Mouse (Mus musculus): ENCODE measurements around the gene Icam1. TPM values are rescaled to one million over a fixed set of nuclear protein-coding genes. Genes with fewer than 3 reads are reported as not detected.

Icam1 gene
- polyA plus RNA-seq, 1 experiment = 79.0 TPM

- Histone ChIP-seq H3K4me1 (ENCODE audit: control insufficient read depth, insufficient read depth, low read length) (peaks cover 59% of the 10 kb centered on the region), H3K27ac (ENCODE audit: insufficient read depth, low read depth, low read length) (peak within 1 kb of the TSS; percentile 89)
- TF ChIP-seq POLR2A (IDR thresholded peaks at IDR 0.05; ENCODE audit: borderline replicate concordance, low read depth, low read length) (0 out of 2 replicates have a peak, but pooled peaks have one; percentile 48), CTCF (IDR thresholded peaks at IDR 0.05; ENCODE audit: low read depth, low read length) (no peak)
These were observed 39.4 kb upstream of the Icam1 start, which contains the start of gene S1pr2 for GRCm38 (mm10) chr9:20976216-20976960. Gene S1pr2 (minus strand): TSS chr9:20976781.

DNA sequence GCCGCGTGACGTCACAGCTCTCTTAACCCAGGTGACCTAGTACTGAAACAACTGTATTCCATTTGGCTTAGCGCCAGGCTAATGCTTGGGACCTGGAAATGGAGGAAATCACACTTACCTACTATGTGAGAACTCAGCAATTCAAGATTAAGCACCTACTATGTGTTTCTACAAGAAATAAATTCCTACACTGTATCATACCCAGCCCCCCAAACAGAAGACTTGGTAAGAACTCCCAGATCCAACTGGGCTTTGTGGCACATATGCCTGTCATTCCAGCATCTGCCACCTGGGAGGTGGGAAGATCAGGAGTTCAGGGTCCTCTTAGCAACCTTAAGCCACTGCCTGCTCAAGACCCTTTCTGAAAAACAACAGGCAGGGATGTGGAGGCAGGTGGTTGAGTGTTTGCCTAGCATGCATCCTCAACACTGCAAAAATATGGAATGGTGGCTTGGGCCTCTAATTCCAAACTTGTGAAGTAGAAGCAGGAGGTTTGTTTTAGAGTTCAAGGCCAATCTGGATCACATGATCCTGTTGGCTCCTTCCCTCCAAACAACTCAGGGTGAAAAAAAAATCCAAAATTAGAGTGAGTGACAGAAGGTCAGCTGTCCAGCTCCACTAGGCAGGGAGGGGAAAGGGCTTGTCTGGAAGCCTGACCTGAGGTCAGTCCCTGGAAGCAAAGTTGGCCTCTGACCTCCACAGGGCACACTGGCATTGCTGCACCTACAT lies 38.7 kb upstream of the Icam1 start:
- H3K4me1 ChIP-seq (ENCODE audit: control insufficient read depth, insufficient read depth, low read length) = peaks cover 55% of the 10 kb centered on the region
- peak overlapping the region; percentile 89 for H3K27ac ChIP-seq (ENCODE audit: insufficient read depth, low read depth, low read length)
- TF ChIP-seq CTCF (IDR thresholded peaks at IDR 0.05; ENCODE audit: low read depth, low read length) (no peak), POLR2A (IDR thresholded peaks at IDR 0.05; ENCODE audit: borderline replicate concordance, low read depth, low read length) (no peak)
- H3K4me3 ChIP-seq (ENCODE audit: insufficient read depth, low read length) = peak overlapping the region; percentile 84

More at GRCm38 (mm10) chr9:20976216-20976960, 39.4 kb upstream of the Icam1 start, which contains the start of gene S1pr2:
- H3K4me3 ChIP-seq (ENCODE audit: insufficient read depth, low read length) = peak within 1 kb of the TSS; percentile 84

DNA sequence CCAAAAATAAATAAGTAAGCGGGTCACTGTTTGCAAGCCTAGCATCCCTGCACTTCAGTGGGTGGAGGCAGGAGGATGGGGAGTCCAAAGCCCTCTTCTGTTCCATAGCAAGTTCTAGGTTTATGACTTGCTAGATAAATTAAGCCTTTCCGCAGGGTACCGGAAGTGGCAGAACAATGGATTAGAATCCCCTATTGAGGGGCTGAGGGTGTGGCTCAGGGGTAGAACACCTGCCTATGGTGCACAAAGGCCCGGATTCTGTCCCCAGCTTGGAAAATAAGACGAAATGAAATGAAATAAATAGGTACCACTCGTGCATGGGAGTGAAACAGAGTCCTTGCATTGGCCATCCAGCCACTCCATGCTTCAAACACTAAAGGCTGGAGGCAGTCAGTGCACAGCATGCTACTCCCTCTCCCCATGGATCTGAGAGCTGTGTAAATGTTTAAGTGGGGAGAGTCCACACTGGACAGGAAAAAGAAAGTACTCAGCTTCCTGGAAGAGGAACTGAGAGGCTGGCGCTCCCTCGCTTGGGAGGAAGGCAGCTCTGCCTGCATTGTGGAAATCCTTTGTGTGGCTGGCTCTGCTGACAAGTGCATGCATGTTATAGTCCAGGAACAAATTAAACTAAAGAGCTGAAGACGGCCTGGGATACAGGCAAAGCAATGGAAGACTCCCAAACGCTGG lies 37.2 kb upstream of the Icam1 start:
- no peak overlapping the region for H3K4me3 ChIP-seq (ENCODE audit: insufficient read depth, low read length)
- H3K4me1 ChIP-seq (ENCODE audit: control insufficient read depth, insufficient read depth, low read length) = peaks cover 48% of the 10 kb centered on the region
- TF ChIP-seq CTCF (IDR thresholded peaks at IDR 0.05; ENCODE audit: low read depth, low read length) (no peak), POLR2A (IDR thresholded peaks at IDR 0.05; ENCODE audit: borderline replicate concordance, low read depth, low read length) (no peak)
- H3K27ac ChIP-seq (ENCODE audit: insufficient read depth, low read depth, low read length) = peak overlapping the region; percentile 89

GRCm38 (mm10) chr9:20979181-20979580 lies 36.6 kb upstream of the Icam1 start:
- TF ChIP-seq CTCF (IDR thresholded peaks at IDR 0.05; ENCODE audit: low read depth, low read length) (no peak), POLR2A (IDR thresholded peaks at IDR 0.05; ENCODE audit: borderline replicate concordance, low read depth, low read length) (no peak)
- Histone ChIP-seq H3K4me3 (ENCODE audit: insufficient read depth, low read length) (no peak overlapping the region), H3K4me1 (ENCODE audit: control insufficient read depth, insufficient read depth, low read length) (peaks cover 46% of the 10 kb centered on the region), H3K27ac (ENCODE audit: insufficient read depth, low read depth, low read length) (peak overlapping the region; percentile 89)

- H3K27ac ChIP-seq (ENCODE audit: insufficient read depth, low read depth, low read length) = peak overlapping the region; percentile 89
- TF ChIP-seq POLR2A (IDR thresholded peaks at IDR 0.05; ENCODE audit: borderline replicate concordance, low read depth, low read length) = no peak
- TF ChIP-seq CTCF (IDR thresholded peaks at IDR 0.05; ENCODE audit: low read depth, low read length) = no peak
- peak overlapping the region; percentile 16 for H3K4me3 ChIP-seq (ENCODE audit: insufficient read depth, low read length)
- H3K4me1 ChIP-seq (ENCODE audit: control insufficient read depth, insufficient read depth, low read length) = peaks cover 42% of the 10 kb centered on the region
These were observed 36.0 kb upstream of the Icam1 start for GRCm38 (mm10) chr9:20979769-20980168.

DNA sequence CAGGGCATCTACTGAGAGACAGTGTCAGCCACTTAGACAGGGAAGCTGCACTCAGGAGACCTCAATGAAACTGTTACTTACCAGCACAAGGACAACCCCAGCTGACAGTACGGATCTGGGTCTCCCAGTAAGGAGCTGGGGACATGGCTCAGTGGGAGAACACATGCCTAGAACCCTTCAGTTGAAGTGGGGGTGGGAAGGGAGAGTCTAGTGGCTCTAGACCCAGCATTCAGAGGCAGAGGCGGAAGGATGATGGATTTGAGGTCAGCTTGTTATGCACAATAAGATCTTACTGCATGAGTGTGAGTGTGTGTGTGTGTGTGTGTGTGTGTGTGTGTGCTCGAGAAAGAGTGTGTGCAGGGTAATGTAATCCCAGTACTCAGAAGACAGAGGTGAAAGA lies 33.6 kb upstream of the Icam1 start:
- Histone ChIP-seq H3K4me1 (ENCODE audit: control insufficient read depth, insufficient read depth, low read length) (peaks cover 35% of the 10 kb centered on the region), H3K4me3 (ENCODE audit: insufficient read depth, low read length) (no peak overlapping the region), H3K27ac (ENCODE audit: insufficient read depth, low read depth, low read length) (no peak overlapping the region)
- TF ChIP-seq CTCF (IDR thresholded peaks at IDR 0.05; ENCODE audit: low read depth, low read length) (no peak), POLR2A (IDR thresholded peaks at IDR 0.05; ENCODE audit: borderline replicate concordance, low read depth, low read length) (no peak)

DNA sequence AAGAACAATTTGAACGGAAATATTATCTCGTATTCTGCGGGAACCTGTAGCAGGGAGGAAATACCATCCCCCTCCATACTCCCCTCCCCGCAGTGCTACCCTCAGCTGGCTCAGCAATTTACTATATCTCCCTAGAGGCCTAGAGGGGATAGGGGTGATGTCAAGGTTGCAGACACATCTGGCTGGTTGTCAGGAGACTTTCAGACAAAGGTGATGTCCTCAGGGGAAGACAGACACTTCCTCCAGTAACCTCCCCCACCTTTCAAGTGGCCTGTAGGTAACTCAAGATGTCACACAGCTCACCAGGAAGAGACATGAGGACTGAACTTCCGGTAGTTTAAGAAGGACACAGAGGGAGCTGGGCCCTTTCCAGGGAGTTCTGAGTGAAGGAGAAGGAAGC lies 32.6 kb upstream of the Icam1 start:
- H3K4me3 ChIP-seq (ENCODE audit: insufficient read depth, low read length) = no peak overlapping the region
- peaks cover 25% of the 10 kb centered on the region for H3K4me1 ChIP-seq (ENCODE audit: control insufficient read depth, insufficient read depth, low read length)
- no peak overlapping the region for H3K27ac ChIP-seq (ENCODE audit: insufficient read depth, low read depth, low read length)
- TF ChIP-seq CTCF (IDR thresholded peaks at IDR 0.05; ENCODE audit: low read depth, low read length) = no peak
- no peak for TF ChIP-seq POLR2A (IDR thresholded peaks at IDR 0.05; ENCODE audit: borderline replicate concordance, low read depth, low read length)

- Histone ChIP-seq H3K4me1 (ENCODE audit: control insufficient read depth, insufficient read depth, low read length) (no peaks in the 10 kb centered on the region), H3K27ac (ENCODE audit: insufficient read depth, low read depth, low read length) (no peak overlapping the region), H3K4me3 (ENCODE audit: insufficient read depth, low read length) (no peak overlapping the region)
- TF ChIP-seq POLR2A (IDR thresholded peaks at IDR 0.05; ENCODE audit: borderline replicate concordance, low read depth, low read length) = no peak
- no peak for TF ChIP-seq CTCF (IDR thresholded peaks at IDR 0.05; ENCODE audit: low read depth, low read length)
These were observed 28.7 kb upstream of the Icam1 start for GRCm38 (mm10) chr9:20986952-20987686.

GRCm38 (mm10) chr9:20987953-20988352 lies 27.8 kb upstream of the Icam1 start:
- H3K27ac ChIP-seq (ENCODE audit: insufficient read depth, low read depth, low read length) = no peak overlapping the region
- no peak overlapping the region for H3K4me3 ChIP-seq (ENCODE audit: insufficient read depth, low read length)
- no peak for TF ChIP-seq CTCF (IDR thresholded peaks at IDR 0.05; ENCODE audit: low read depth, low read length)
- TF ChIP-seq POLR2A (IDR thresholded peaks at IDR 0.05; ENCODE audit: borderline replicate concordance, low read depth, low read length) = no peak
- no peaks in the 10 kb centered on the region for H3K4me1 ChIP-seq (ENCODE audit: control insufficient read depth, insufficient read depth, low read length)

Measured in bone marrow macrophage, adult 2 months (primary cell).